Mouse (Mus musculus) lung, embryonic 15.5 days (tissue): ENCODE measurements at regions not wholly inside any gene's neighbourhood (a gene's known extent, or its start where the extent isn't known, plus 50 kb on each side); places are given as distances from the start of the nearest gene placed in this dataset.

Source experiments
- ATAC-seq: fragments of 200-750 bp; cut with Nextera tagmentation; 2 replicates; pipeline ENCODE4 v1.8.0; 2017; ENCODE audit warnings: moderate number of reproducible peaks, borderline replicate concordance; ENCODE audit not compliant: low FRiP score, low TSS enrichment; ENCODE audit errors: extremely low read depth
- H3K27ac ChIP-seq: fragments of 300-500 bp; sonication (generic); 2 replicates; pipeline ENCODE4 v1.5.1; 2015; ENCODE audit warnings: moderate library complexity, mild to moderate bottlenecking, inconsistent platforms
- H3K27me3 ChIP-seq: fragments of 300-500 bp; sonication (generic); 2 replicates; pipeline ENCODE4 v1.6.1; 2015; ENCODE audit warnings: inconsistent platforms
- H3K36me3 ChIP-seq: fragments of 300-500 bp; sonication (generic); 2 replicates; pipeline ENCODE4 v1.6.1; 2015; ENCODE audit warnings: inconsistent platforms
- H3K4me1 ChIP-seq: fragments of 300-500 bp; sonication (generic); 2 replicates; pipeline ENCODE4 v1.6.1; 2015; ENCODE audit warnings: inconsistent platforms
- H3K4me2 ChIP-seq: fragments of 300-500 bp; sonication (generic); 2 replicates; pipeline ENCODE4 v1.6.1; 2015; ENCODE audit warnings: inconsistent platforms, mild to moderate bottlenecking, moderate library complexity
- H3K4me3 ChIP-seq: fragments of 300-500 bp; sonication (generic); 2 replicates; pipeline ENCODE4 v1.5.1; 2015; ENCODE audit warnings: mild to moderate bottlenecking, inconsistent platforms
- H3K9ac ChIP-seq: fragments of 300-500 bp; sonication (generic); 2 replicates; pipeline ENCODE4 v1.6.1; 2015; ENCODE audit warnings: inconsistent platforms
- H3K9me3 ChIP-seq: fragments of 300-500 bp; sonication (generic); 2 replicates; pipeline ENCODE4 v1.6.1; 2016; ENCODE audit warnings: inconsistent platforms
- WGBS: fragments of 180-500 bp; shearing (Covaris S2); methylation state at CpG from one replicate; pipeline ENCODE4 v1.1.7; 2015; 5-methylcytosine and 5-hydroxymethylcytosine counted together

DNA sequence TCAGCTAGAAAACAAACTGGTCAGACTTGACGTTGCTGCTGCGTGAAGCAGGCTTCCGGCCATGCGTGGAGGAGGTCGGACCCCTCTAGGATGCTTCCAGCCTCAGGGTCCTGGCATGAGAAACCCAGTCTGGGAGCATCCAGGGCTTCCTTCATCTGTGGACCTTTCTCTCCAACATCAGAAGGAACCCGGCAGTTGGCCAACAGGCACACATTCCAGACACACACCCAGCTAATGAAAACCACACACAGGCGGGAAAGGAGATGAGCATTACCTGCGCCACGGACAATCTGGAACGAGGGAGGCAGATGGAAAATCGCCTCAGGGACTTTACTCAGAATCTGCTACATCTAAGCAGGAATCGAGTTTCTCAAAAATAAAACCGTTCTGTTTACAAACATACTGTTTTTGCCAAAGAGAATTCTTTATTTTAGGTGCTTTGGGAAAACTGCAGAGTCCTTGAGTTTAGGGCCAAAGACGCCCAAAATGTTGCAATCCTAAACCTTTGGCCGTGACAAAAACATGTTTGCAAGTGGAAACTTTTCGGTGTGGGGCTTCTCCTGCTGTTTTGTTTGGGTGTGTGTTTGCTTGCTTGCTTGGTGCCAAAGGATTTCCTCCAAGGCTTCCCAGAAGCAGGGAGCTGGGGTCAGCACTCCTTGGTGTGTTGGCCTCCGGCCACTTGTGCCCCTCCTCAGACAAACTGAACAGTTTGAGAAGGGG lies 147.0 kb downstream of the Setd4 start:
- H3K27ac ChIP-seq = no peak overlapping the region
- no peaks in the 10 kb centered on the region for H3K36me3 ChIP-seq
- no peak overlapping the region for H3K4me3 ChIP-seq
- peaks cover 39% of the 10 kb centered on the region for H3K4me1 ChIP-seq
- no peak overlapping the region for H3K9ac ChIP-seq
- 69% methylated on average over 17 of the region's 17 CpGs for WGBS
- no peak for ATAC-seq
- H3K4me2 ChIP-seq = no peak overlapping the region
- no peaks in the 10 kb centered on the region for H3K9me3 ChIP-seq
- no peaks in the 10 kb centered on the region; the same call in 1 of the 2 replicates for H3K27me3 ChIP-seq

DNA sequence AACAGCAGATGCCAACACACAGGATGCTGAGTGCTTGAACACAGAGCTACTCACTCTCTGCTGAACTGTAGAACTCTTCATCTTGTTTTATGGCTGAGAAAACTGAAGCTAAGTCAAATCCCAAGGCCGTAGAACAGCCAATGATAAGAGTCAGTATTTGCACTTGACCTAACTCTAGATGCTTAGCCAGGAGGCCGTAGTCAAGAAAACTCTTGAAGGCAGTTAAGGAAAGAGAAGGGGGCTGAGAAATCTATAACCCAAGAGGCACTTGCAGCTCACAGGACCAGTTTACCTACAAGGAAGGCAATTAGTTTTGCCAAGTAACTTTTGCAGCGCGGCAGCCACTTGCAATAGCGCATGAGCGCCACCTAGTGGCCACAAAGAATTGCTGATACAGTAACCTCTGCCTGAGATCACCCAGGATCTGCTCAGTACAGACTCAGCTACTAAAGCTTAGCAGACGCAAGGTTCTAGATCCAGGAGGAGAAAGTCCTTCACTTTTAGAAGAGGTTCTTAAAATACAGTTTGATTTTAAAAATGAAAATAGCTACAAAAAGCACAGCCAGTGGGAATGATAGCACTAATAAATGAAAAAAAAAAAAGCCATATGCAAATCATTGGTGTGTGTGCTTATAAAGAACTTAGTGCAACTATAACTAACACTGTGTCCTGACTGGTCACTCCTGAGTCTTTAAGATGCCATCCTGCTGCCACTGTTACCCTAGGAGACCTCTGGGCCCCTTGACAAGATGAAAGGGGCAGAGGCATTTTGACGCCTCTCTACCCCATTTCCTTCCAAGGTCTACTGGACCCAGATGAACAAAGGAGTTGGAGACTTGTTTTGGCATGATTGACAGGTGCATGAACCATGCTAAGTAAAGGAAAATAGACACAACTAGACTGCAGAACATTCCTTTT lies 149.5 kb downstream of the Setd4 start:
- no peak overlapping the region for H3K9ac ChIP-seq
- no peak overlapping the region for H3K4me3 ChIP-seq
- no peaks in the 10 kb centered on the region; the same call in 1 of the 2 replicates for H3K27me3 ChIP-seq
- ATAC-seq = no peak
- H3K4me2 ChIP-seq = no peak overlapping the region
- 21% methylated on average over 8 of the region's 8 CpGs for WGBS
- H3K36me3 ChIP-seq = no peaks in the 10 kb centered on the region
- no peak overlapping the region for H3K27ac ChIP-seq
- H3K9me3 ChIP-seq = no peaks in the 10 kb centered on the region
- H3K4me1 ChIP-seq = peaks cover 24% of the 10 kb centered on the region

DNA sequence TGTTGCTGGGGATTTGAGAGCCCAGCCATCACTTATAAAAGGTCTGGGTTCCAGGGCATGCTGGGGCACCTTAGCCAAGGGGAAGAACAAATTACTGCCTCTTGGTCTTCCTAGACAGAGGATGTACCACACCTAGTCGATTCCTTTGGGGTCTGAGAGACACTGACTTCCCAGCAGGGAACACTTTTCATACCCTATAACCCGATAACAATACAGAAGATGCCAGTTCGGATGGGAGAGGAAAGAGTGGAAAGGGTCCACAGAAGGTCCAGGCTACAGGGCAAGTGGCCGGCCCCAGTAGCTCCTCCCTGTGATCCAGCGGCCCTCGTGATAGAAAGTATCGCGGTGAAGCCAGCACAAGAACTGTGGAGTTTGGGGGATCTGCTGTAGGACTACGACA lies 150.8 kb downstream of the Setd4 start:
- Histone ChIP-seq H3K36me3 (no peaks in the 10 kb centered on the region), H3K9me3 (no peaks in the 10 kb centered on the region), H3K27ac (no peak overlapping the region), H3K4me3 (no peak overlapping the region), H3K27me3 (no peaks in the 10 kb centered on the region), H3K4me1 (peaks cover 14% of the 10 kb centered on the region), H3K4me2 (no peak overlapping the region), H3K9ac (no peak overlapping the region)
- 72% methylated on average over 9 of the region's 9 CpGs for WGBS
- ATAC-seq = no peak

DNA sequence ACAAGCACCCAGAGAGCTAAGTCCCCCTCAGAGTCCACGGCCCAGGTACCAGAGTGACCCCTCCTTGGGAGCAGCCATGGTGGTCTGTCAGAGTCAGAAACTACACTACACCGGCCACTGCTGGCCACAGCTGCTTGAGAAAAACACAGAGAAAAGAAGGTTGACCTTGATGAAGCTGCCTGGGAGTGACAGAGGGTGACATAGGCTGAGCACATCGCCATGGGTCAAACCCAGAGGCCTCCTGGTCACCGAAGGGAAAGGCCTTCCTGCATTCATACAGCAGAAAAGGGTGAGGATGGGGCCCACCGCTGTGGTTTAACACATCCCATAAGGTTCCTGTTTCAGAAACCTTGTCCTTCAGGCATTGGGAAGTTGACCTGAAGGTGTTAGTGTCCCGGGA lies 153.0 kb downstream of the Setd4 start:
- Histone ChIP-seq H3K27me3 (no peaks in the 10 kb centered on the region), H3K36me3 (no peaks in the 10 kb centered on the region), H3K4me1 (peaks cover 11% of the 10 kb centered on the region), H3K9me3 (no peaks in the 10 kb centered on the region), H3K9ac (no peak overlapping the region), H3K4me3 (no peak overlapping the region), H3K4me2 (no peak overlapping the region), H3K27ac (no peak overlapping the region)
- WGBS = 74% methylated on average over 6 of the region's 6 CpGs
- no peak for ATAC-seq

DNA sequence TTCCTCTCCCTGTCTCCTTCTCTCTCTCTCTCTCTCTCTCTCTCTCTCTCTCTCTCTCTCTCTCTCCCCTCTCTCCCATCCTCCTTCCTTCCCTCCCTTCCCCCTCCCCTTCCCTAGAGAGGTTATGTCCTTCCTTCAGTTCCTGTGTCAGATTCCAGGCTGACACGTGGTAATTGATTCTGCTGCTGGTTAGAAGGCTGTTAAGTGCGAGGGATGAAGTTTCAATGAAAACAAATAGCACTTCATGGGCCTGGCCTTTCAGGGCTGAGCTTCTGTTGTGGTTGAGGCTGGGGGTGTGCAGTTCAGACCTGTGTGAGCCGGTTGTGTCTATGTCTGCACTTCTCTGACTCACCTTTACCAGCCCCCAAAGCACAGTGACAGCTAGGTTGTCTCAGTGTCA lies 153.9 kb downstream of the Setd4 start:
- no peak overlapping the region for H3K27ac ChIP-seq
- no peak overlapping the region for H3K4me2 ChIP-seq
- no peak for ATAC-seq
- H3K9me3 ChIP-seq = no peaks in the 10 kb centered on the region
- no peaks in the 10 kb centered on the region for H3K36me3 ChIP-seq
- no peak overlapping the region for H3K9ac ChIP-seq
- H3K4me1 ChIP-seq = peaks cover 11% of the 10 kb centered on the region
- WGBS = 11% methylated on average over 3 of the region's 3 CpGs
- no peak overlapping the region for H3K4me3 ChIP-seq
- peaks cover 4% of the 10 kb centered on the region for H3K27me3 ChIP-seq

DNA sequence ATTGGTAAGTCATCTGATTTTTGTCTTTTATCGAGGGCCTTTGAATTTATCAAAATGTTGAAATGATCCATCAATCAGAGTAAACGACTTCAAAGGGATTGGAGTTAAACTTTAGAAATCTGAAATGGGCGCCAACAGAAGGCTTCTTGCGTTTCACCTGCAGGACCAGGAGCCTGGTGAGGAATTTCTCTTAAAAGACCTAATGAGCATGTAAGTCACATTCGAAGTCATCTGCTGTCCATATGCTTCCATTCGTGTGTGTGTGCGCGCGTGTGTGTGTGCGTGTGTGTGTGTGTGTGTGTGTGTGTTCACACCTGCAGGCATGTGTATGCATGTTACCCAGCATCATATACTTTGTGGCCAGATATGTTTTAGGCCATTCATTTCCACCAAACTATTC lies 155.7 kb downstream of the Setd4 start:
- Histone ChIP-seq H3K4me2 (no peak overlapping the region), H3K4me1 (peaks cover 7% of the 10 kb centered on the region), H3K27ac (no peak overlapping the region), H3K9ac (no peak overlapping the region), H3K27me3 (peaks cover 7% of the 10 kb centered on the region), H3K4me3 (no peak overlapping the region), H3K9me3 (no peaks in the 10 kb centered on the region), H3K36me3 (no peaks in the 10 kb centered on the region)
- ATAC-seq = no peak
- WGBS = 70% methylated on average over 10 of the region's 10 CpGs

DNA sequence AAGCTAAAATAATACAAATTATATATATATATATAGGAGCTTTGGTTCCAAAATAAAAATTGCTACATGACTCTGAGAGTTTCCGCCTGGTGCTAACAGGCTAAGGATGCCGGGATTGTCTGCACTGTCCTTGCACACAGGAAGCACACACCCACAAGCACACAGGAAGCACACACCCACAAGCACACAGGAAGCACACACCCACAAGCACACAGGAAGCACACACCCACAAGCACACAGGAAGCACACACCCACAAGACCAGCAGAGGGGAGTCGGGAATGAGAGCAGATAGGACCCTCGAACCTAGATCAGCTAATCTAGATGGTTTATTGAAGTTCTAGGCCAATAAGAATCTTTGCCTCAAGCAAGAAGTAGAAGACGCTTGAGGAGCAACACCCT lies 156.9 kb downstream of the Setd4 start:
- H3K9me3 ChIP-seq = no peaks in the 10 kb centered on the region
- H3K9ac ChIP-seq = no peak overlapping the region
- no peak overlapping the region for H3K27ac ChIP-seq
- H3K27me3 ChIP-seq = peaks cover 7% of the 10 kb centered on the region
- no peak for ATAC-seq
- peaks cover 16% of the 10 kb centered on the region for H3K4me1 ChIP-seq
- WGBS = 82% methylated on average over 5 of the region's 5 CpGs
- H3K4me2 ChIP-seq = no peak overlapping the region
- H3K4me3 ChIP-seq = no peak overlapping the region
- no peaks in the 10 kb centered on the region for H3K36me3 ChIP-seq

DNA sequence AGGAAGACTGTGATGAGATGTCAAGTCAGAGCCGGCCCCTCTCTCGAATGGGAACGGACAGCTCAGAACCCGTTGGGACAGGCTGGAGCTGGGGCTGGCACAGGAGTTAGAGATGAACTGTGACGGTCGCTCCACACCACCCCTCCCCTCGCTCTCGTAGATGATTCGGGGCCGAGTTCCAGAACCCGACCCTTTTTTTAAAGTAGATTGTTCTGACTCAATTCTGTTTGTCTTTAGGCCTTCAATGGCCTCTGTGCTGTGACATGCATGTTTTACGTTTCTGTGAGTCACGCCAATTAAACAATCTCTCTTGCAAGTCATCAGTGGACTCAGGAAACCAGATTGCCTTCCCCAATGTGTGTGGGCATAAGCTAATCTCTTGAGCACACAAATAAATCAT lies 157.7 kb downstream of the Setd4 start:
- ATAC-seq = no peak
- Histone ChIP-seq H3K36me3 (no peaks in the 10 kb centered on the region), H3K9ac (no peak overlapping the region), H3K4me2 (no peak overlapping the region), H3K4me3 (no peak overlapping the region), H3K9me3 (no peaks in the 10 kb centered on the region), H3K27ac (no peak overlapping the region), H3K4me1 (peaks cover 16% of the 10 kb centered on the region), H3K27me3 (peaks cover 7% of the 10 kb centered on the region)
- 44% methylated on average over 13 of the region's 13 CpGs for WGBS

DNA sequence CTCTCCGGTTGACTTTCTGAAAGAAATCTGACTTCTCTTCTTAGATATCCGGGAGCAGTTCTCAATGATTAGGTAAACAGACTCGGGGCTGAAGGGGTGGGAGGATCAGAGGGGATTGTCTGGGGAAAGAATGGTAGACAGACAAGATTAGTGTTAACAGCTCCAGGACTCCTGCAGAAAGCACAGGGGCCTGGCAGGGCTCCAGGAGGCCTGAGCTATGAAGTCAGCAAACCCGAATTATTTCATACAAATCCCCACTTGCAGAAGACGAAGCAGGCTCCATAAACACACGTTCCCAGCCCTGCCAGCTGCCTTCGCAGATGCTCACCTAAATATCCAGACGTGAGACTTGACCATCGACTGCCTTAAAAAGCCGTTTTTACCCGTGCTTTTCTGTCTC lies 161.0 kb downstream of the Setd4 start:
- no peak for ATAC-seq
- 5% methylated on average over 11 of the region's 11 CpGs for WGBS
- Histone ChIP-seq H3K4me3 (no peak overlapping the region), H3K4me2 (peak overlapping the region; percentile 34), H3K9ac (no peak overlapping the region), H3K36me3 (no peaks in the 10 kb centered on the region), H3K9me3 (no peaks in the 10 kb centered on the region), H3K27me3 (peaks cover 17% of the 10 kb centered on the region), H3K27ac (0 out of 2 replicates have a peak overlapping the region, but pooled peaks have one; percentile 8), H3K4me1 (peaks cover 19% of the 10 kb centered on the region)

DNA sequence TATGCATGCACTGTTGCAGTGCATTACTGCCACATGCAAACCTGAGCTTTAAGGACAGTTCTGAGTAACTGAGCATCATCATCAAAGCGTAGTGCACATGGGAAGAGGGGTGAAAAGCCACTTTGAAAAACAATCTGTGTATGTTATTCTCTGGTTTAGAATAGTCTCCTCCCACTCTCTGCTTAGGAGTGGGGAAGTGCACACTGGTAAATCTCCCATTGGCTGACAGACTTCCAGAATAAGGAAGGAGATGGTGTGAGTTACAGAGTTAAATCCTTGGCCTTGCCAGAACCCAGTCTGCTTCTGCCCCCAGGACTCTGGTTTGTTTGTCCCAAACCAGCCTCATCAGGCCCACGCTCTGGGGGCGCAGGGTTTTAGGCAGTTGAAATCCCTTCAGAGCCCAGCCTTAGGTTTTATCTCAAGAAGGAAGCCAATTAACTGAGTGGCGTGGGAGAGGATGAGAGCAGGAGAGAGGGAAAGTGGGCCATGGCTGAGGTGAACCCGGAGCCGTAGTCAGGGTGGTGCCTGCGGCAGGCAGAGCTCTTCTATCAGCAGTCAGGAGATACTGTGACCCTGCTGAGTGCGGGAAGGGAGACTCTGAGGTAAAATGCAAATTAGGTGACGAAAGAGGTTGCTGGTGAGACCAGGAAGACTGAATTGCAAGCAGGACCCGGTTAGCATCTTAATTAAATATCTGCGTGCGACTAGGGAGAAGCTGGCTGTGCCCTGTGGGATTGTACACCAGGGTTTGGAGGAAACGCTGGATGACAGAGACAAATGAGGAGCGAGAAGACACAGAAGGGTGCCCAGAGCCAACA lies 166.0 kb downstream of the Setd4 start:
- 21% methylated on average over 14 of the region's 14 CpGs for WGBS
- H3K27ac ChIP-seq = no peak overlapping the region
- H3K27me3 ChIP-seq = peaks cover 18% of the 10 kb centered on the region
- H3K9me3 ChIP-seq = no peaks in the 10 kb centered on the region
- H3K4me2 ChIP-seq = no peak overlapping the region
- peaks cover 11% of the 10 kb centered on the region for H3K4me1 ChIP-seq
- ATAC-seq = no peak
- H3K9ac ChIP-seq = no peak overlapping the region
- H3K4me3 ChIP-seq = no peak overlapping the region
- H3K36me3 ChIP-seq = no peaks in the 10 kb centered on the region

DNA sequence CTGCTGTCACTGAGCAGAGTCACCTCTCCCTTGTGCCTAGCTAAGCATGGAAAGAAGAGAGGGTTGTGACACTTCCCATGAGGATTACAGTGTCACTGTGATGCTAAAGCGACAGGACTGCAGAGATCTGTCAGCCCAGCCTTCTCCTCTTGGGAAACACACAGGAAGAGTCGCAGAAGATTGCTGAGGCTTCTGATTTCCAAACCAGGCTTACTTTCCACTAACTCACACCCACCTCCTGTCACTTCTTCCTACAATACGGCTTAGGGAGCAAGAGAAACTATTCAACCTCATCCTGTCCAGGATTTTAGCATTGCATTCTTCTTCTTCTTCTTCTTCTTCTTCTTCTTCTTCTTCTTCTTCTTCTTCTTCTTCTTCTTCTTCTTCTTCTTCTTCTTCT lies 167.1 kb downstream of the Setd4 start:
- no peak overlapping the region for H3K4me2 ChIP-seq
- no peak overlapping the region for H3K27ac ChIP-seq
- H3K4me1 ChIP-seq = peaks cover 3% of the 10 kb centered on the region; the same call in 1 of the 2 replicates
- H3K36me3 ChIP-seq = no peaks in the 10 kb centered on the region
- 46% methylated on average over 3 of the region's 3 CpGs for WGBS
- H3K27me3 ChIP-seq = peaks cover 18% of the 10 kb centered on the region
- no peak overlapping the region for H3K4me3 ChIP-seq
- H3K9ac ChIP-seq = no peak overlapping the region
- no peak for ATAC-seq
- H3K9me3 ChIP-seq = no peaks in the 10 kb centered on the region
